Mouse (Mus musculus) forebrain, embryonic 15.5 days (tissue): ENCODE results near the gene Ptpn13. TPM values are rescaled to one million over a fixed set of nuclear protein-coding genes. Genes with fewer than 3 reads are reported as not detected.
A peak's percentile ranks its signal among the peaks of the same experiment; 100 is the strongest.

Experiments
- ATAC-seq: fragments of 200-750 bp; cut with Nextera tagmentation; replicated peaks from 2 replicates; pipeline ENCODE4 v1.8.0; 2017; ENCODE audit warnings: mild to moderate bottlenecking, moderate TSS enrichment, moderate library complexity
- H3K27ac ChIP-seq: fragments of 300-500 bp; sonication (generic); replicated peaks from 2 replicates; pipeline ENCODE4 v1.5.1; 2015; ENCODE audit warnings: mild to moderate bottlenecking, inconsistent platforms
- H3K27me3 ChIP-seq: fragments of 300-500 bp; sonication (generic); 2 replicates; pipeline ENCODE4 v1.6.1; 2015; ENCODE audit warnings: inconsistent platforms
- H3K36me3 ChIP-seq: fragments of 300-500 bp; sonication (generic); 2 replicates; pipeline ENCODE4 v1.6.1; 2015; ENCODE audit warnings: mild to moderate bottlenecking, inconsistent platforms
- H3K4me1 ChIP-seq: fragments of 300-500 bp; sonication (generic); 2 replicates; pipeline ENCODE4 v1.6.1; 2015; ENCODE audit warnings: inconsistent platforms
- H3K4me2 ChIP-seq: fragments of 300-500 bp; sonication (generic); replicated peaks from 2 replicates; pipeline ENCODE4 v1.6.1; 2015; ENCODE audit warnings: mild to moderate bottlenecking, inconsistent platforms
- H3K4me3 ChIP-seq: fragments of 300-500 bp; sonication (generic); 2 replicates; pipeline ENCODE4 v1.5.1; 2015; ENCODE audit warnings: mild to moderate bottlenecking, inconsistent platforms
- H3K9ac ChIP-seq: fragments of 300-500 bp; sonication (generic); replicated peaks from 2 replicates; pipeline ENCODE4 v1.6.1; 2015; ENCODE audit warnings: mild to moderate bottlenecking, inconsistent platforms
- H3K9me3 ChIP-seq: fragments of 300-500 bp; sonication (generic); 2 replicates; pipeline ENCODE4 v1.6.1; 2016; ENCODE audit warnings: inconsistent platforms
- WGBS: fragments of 180-500 bp; shearing (Covaris S2); methylation state at CpG from one replicate; pipeline ENCODE4 v1.1.7; 2015; ENCODE audit warnings: mixed read lengths; 5-methylcytosine and 5-hydroxymethylcytosine counted together
- polyA plus RNA-seq: library from polyadenylated mRNA; unstranded; fragments of >200 nt; fragmentation: Nextera tagmentation; extraction: Ambion mirVana; gene quantifications from 2 replicates; pipeline ENCODE4 v1.2.1, GENCODE M21; 2015

Gene Ptpn13
- 4.4 and 5.1 TPM in 2 replicates for polyA plus RNA-seq

DNA sequence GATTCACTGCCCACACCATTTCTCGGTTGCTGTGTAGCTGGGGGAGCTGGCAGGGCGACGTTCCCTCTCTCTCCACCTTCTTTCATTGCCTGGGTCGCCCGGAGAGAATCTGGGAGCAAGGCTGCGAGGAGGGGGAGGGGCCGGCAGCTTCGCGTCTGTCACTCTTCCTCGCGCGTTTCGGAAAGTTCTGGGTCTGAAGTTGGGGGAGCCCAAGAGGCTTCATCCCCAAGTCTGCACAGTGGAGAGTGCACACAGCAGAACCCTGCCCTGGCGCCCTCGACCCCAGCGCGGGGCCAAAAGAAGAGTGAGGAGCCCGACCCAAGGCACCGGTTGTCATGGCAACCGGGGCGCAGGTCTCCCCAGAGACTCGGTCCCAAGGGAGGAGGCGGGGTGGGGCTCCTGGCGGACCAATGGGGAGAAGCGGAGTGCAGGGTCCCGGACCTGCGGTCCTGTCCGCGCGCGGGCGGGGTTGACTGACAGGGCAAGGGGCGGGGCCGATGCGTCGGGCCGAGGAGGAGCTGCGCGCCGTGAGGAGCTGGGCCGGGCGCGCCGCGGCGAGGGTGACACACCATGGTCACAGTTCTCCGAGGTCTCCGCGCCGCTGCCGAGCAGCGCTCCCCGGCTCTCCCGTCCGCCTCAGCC is at the start of gene Ptpn13:
Gene Ptpn13 (plus strand): TSS at position 515 of the 642 bp plus-strand sequence.
- peak within 1 kb of the TSS; percentile 54 for H3K4me3 ChIP-seq
- no peaks in the 10 kb centered on the region for H3K9me3 ChIP-seq
- peak within 1 kb of the TSS; percentile 63 for H3K27ac ChIP-seq
- H3K9ac ChIP-seq = peak within 1 kb of the TSS; percentile 53
- H3K36me3 ChIP-seq = no peaks in the 10 kb centered on the region
- WGBS = 0% methylated on average over 46 of the region's 55 CpGs
- peaks cover 28% of the 10 kb centered on the region for H3K4me1 ChIP-seq
- 0 out of 2 replicates have a peak, but pooled peaks cover 4% of the 10 kb centered on the region for H3K27me3 ChIP-seq
- peak within 1 kb of the TSS; percentile 90 for H3K4me2 ChIP-seq
- peak; percentile 97 for ATAC-seq

DNA sequence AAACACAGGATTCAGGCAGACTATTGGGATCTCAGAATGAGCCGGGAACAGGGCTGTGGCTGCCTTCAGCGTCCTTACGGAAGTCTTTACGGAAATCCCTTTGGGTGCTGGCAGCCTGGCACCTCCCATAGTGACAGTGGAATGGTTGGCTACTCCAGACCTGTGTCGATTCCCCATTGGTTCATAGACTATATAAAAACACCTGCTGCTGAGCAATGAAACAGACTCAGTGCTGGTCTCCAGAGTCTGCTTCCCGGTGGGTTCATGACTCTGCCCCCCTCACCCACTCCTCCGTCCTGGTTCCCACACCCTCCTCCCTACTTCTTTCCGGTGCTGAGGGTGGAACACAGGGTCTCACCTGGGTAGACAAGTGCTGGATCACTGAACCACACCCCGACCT is 49.8 kb upstream of the Ptpn13 start:
- no peak overlapping the region for H3K27ac ChIP-seq
- H3K4me1 ChIP-seq = no peaks in the 10 kb centered on the region
- WGBS = 87% methylated on average over 9 of the region's 9 CpGs
- no peaks in the 10 kb centered on the region for H3K9me3 ChIP-seq
- no peak overlapping the region for H3K4me2 ChIP-seq
- no peak for ATAC-seq
- H3K27me3 ChIP-seq = no peaks in the 10 kb centered on the region
- H3K9ac ChIP-seq = no peak overlapping the region
- no peaks in the 10 kb centered on the region for H3K36me3 ChIP-seq
- no peak overlapping the region for H3K4me3 ChIP-seq

DNA sequence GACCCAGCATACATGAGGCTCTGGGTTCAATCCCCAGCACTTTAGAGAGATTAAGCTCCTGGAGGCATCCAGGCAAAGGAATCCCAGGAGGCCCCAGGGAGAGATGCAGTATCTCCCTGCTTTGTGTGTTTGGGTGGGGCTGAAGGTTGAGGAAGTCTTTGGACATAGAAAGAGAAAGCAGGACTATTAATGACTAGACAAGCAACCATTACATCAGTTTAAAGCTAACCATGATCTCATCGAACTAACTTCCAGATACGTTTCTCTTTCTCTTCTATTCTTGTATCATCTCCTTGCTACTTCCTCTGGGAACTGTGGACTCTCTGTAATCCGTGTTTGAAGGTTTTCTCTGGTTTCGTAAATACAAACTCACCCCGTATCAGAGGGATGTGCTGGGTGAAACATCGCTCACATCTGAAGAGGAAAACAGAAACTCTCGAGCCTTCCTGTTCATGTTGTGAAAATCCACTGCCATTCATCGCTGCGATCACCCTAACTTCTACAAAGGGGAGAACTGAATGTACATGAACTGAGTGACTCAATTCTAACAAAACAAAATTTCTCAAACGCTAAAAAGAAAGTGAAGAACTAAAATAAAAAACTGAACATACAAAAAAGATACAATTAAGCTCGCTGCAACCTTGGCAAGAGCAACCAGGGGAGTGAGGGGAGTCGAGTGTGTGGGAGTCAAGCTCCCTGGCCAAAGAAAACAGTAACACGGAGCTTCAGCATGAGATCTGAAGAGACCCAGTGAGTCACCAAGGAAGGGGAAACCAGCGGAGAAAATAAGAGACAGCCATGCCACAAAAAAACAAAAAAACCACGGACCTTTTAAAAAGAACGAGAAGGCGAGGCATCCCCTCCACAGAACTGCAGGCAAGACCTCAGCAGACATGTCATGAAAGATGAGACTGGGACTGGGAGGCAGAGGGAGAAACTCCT is 48.4 kb upstream of the Ptpn13 start:
- ATAC-seq = no peak
- H3K27ac ChIP-seq = no peak overlapping the region

DNA sequence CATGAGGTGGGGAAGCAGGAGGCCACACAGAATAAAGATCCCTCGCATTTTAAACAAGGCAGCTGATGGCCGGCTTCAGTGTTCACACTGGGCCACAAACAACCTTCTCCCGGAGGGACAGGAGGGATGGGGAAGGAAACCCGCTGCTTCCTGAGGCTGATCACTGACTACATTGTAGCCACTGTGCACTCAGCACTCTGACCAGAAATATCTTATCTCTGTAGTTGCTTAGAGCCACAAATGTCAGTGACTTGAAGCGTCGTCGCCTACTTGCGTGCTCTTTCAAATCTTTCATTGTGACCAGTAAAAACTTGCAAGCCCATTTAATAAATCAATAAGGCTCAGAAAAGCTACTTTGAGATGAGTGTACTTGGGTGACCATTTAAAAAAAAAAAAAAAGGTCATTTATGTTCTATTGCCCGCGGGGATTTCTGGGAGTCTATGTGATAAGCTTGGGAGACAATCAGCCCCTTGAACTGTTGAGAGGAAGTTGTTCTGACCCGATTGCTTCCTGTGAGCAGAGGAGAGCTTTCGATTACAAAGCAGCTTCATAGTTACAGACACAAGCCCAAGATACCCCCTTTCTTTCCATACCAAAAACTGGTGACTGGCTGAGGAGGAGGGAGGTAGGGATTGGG is 47.4 kb upstream of the Ptpn13 start:
- no peak overlapping the region for H3K27ac ChIP-seq
- peaks cover 6% of the 10 kb centered on the region for H3K4me1 ChIP-seq
- no peak for ATAC-seq
- 59% methylated on average over 12 of the region's 12 CpGs for WGBS
- no peaks in the 10 kb centered on the region for H3K36me3 ChIP-seq
- no peaks in the 10 kb centered on the region for H3K9me3 ChIP-seq
- H3K9ac ChIP-seq = no peak overlapping the region
- H3K4me2 ChIP-seq = no peak overlapping the region
- H3K4me3 ChIP-seq = no peak overlapping the region
- H3K27me3 ChIP-seq = no peaks in the 10 kb centered on the region

More for the DNA sequence above, 48.4 kb upstream of the Ptpn13 start:
- Histone ChIP-seq H3K4me2 (no peak overlapping the region), H3K4me3 (no peak overlapping the region), H3K27me3 (no peaks in the 10 kb centered on the region), H3K4me1 (peaks cover 6% of the 10 kb centered on the region), H3K9me3 (no peaks in the 10 kb centered on the region), H3K36me3 (no peaks in the 10 kb centered on the region), H3K9ac (no peak overlapping the region)
- WGBS = 72% methylated on average over 17 of the region's 17 CpGs

DNA sequence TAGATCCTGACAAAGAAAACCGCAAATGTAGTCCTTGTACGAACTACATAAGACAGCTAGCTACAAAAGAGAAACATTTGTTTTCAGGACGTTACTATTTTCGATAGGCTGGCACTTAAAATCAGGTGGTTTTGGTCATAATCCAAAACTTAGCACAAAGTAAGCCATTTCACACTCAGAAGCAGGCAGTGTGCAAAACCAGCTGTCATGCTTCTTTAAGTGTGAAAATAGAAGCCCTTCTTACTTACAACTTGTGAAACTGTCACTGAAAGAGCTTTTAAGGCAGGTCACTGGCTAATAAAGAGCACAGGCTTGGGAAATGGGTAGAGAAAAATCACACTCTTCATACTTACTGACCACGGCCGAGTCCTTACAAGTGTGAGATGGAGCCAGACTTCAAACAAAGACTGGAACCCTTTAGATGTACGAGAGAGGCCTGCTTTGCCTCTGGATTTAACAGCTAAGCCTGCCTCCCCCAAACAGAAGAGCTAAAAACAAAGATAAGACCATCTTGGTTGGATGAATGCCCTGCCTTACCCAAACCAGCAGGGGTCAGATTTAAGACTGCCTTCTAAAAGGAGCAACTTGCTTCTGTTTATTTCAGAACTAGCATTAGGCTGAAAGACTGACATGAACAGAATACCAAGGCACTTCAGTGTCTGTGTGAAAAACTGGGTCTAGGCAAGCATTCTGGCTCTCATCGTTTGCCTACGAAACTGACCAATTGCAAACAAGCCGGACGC is 44.0 kb upstream of the Ptpn13 start:
- peak overlapping the region; percentile 19 for H3K27ac ChIP-seq
- H3K4me3 ChIP-seq = no peak overlapping the region
- H3K27me3 ChIP-seq = no peaks in the 10 kb centered on the region
- WGBS = 35% methylated on average over 11 of the region's 11 CpGs
- H3K9ac ChIP-seq = no peak overlapping the region
- H3K4me2 ChIP-seq = no peak overlapping the region
- 0 out of 2 replicates have a peak, but pooled peaks have one; percentile 19 for ATAC-seq
- H3K9me3 ChIP-seq = no peaks in the 10 kb centered on the region
- H3K4me1 ChIP-seq = peaks cover 6% of the 10 kb centered on the region
- H3K36me3 ChIP-seq = no peaks in the 10 kb centered on the region

DNA sequence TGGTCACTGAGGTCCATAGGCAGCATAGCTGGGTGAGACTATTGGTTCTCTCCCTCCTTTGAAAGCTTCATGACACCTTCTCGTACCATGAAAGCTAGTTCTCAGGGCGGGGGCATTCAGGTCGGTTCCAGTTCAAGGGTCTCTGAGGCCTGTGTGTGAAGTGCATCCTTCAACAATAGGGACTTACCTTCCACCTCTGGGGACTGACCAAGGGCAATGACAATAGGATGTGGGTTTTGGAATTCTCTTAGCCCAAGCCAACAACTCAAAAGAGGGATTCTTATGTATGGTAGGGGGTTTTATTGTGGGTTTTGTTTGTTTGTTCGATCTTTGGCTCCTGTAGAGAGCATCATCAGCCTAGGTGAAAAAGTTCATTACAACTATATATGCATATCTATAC is 42.0 kb upstream of the Ptpn13 start:
- Histone ChIP-seq H3K4me3 (no peak overlapping the region), H3K4me2 (no peak overlapping the region), H3K36me3 (no peaks in the 10 kb centered on the region), H3K9me3 (no peaks in the 10 kb centered on the region), H3K27me3 (no peaks in the 10 kb centered on the region), H3K27ac (no peak overlapping the region), H3K9ac (no peak overlapping the region), H3K4me1 (peaks cover 6% of the 10 kb centered on the region)
- 95% methylated on average over 4 of the region's 4 CpGs for WGBS
- ATAC-seq = no peak

DNA sequence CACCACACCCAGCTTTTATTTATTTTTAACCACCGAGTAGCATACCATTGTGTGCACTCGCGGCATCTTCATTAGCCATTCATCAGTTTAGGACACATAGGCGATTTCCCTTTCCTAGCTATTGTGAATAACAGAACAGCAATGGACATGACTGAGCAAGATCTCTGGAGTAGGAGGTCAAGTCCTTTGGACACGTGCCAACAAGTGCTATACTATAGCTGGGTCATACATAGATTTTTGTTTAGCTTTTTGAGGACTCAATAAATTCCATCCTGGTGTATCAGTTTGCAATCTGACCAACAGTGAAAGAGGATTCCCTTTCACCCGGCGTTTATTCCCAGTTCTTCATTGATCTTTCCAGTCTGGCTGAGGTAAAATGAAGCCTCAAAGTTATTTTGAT is 41.0 kb upstream of the Ptpn13 start:
- H3K27ac ChIP-seq = no peak overlapping the region
- no peak for ATAC-seq
- 70% methylated on average over 7 of the region's 7 CpGs for WGBS

DNA sequence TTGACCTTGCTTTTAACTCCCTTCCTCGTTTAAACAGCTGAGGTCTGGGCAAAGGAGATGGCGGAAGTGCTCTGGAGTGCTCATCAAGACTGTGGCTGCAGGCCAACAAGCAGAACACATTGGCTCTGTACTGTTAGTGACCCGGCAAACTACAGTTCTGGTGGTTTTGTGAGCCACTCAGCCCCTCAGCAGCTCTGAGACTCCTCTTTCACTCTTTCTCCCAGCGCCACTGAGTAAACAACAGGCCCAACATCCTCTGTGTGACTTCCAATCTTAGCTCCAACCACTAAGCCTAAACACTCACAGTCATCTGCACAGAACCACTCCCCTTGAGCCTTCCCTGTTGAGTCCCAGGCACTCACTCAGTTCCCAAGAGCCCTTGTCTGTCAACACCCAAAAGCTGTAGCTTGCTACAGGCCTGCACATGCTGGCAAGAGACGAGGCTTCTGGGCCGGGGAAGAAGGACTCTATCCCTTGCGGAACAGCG is 37.4 kb upstream of the Ptpn13 start:
- H3K4me2 ChIP-seq = no peak overlapping the region
- H3K36me3 ChIP-seq = no peaks in the 10 kb centered on the region
- no peak overlapping the region for H3K27ac ChIP-seq
- ATAC-seq = no peak
- peaks cover under 1% of the 10 kb centered on the region; the same call in 1 of the 2 replicates for H3K4me1 ChIP-seq
- no peak overlapping the region for H3K9ac ChIP-seq
- 54% methylated on average over 8 of the region's 8 CpGs for WGBS
- H3K4me3 ChIP-seq = no peak overlapping the region
- H3K9me3 ChIP-seq = no peaks in the 10 kb centered on the region
- H3K27me3 ChIP-seq = no peaks in the 10 kb centered on the region

More for the DNA sequence above, 41.0 kb upstream of the Ptpn13 start:
- Histone ChIP-seq H3K27me3 (no peaks in the 10 kb centered on the region), H3K4me1 (peaks cover 6% of the 10 kb centered on the region), H3K36me3 (no peaks in the 10 kb centered on the region), H3K9ac (no peak overlapping the region), H3K9me3 (no peaks in the 10 kb centered on the region), H3K4me3 (no peak overlapping the region), H3K4me2 (no peak overlapping the region)

DNA sequence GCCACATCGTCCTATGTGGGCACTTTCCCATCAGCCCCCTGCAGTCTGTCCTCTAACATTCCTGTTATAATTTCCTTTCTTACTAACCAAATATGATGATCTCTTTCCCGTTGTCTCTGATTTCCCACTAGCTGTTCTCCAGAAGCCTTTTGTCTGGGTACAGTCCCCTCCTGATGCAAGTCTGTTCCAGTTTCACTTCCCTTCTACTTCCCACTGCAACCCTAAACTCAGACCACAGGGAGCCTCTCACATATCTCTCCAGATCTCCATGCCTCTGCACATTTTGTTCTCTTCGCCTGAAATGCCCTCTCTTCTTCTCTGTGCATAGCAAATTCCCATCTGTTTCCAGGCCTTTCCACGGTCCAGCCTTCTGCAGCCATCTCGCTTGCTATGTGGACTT is 35.6 kb upstream of the Ptpn13 start:
- Histone ChIP-seq H3K9ac (no peak overlapping the region), H3K4me1 (peaks cover 12% of the 10 kb centered on the region), H3K36me3 (no peaks in the 10 kb centered on the region), H3K4me2 (no peak overlapping the region), H3K4me3 (no peak overlapping the region), H3K27me3 (no peaks in the 10 kb centered on the region), H3K27ac (no peak overlapping the region), H3K9me3 (no peaks in the 10 kb centered on the region)
- 89% methylated on average over 5 of the region's 5 CpGs for WGBS
- ATAC-seq = no peak

DNA sequence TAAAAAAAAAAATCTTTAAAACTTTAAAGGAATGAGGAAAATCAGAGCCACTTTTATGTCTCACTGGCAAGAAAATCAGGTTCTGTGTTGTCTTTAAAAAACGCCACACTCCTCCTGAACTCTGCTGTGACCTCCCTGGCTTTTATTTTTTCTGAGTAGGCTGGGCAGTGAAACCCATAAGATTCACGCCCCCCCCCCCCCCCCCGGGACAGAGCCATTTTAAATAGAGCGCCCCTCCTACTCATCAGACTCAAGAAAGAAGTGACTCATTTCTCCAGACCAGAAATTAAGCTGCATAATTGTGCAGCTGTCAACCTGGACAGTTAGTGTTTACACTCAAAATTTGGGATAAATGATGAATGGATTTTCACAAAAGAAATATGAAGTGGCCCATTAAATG is 31.8 kb upstream of the Ptpn13 start:
- Histone ChIP-seq H3K4me3 (no peak overlapping the region), H3K4me1 (peaks cover 16% of the 10 kb centered on the region), H3K9me3 (no peaks in the 10 kb centered on the region), H3K27me3 (no peaks in the 10 kb centered on the region), H3K27ac (no peak overlapping the region), H3K36me3 (no peaks in the 10 kb centered on the region), H3K9ac (no peak overlapping the region), H3K4me2 (no peak overlapping the region)
- WGBS = 5% methylated on average over 4 of the region's 4 CpGs
- ATAC-seq = no peak

DNA sequence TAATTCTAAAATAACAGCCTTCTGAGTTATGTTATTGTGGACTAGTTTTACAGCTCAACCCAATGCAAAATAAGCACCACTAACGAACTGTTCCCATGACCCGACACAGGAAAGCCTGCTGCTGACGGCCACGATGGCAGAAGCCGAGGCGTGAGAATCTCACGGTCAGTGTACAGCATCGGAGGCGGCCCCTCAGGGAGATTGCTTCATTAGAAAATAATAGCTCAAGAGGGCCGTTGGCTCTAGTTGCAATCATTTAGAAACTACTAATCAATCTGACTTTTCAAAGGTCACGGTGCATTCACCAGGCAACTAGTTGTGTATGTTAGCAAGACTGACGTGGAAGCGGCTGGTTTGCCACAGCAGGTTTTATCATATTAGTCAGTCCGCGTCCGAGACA is 31.2 kb upstream of the Ptpn13 start:
- H3K4me3 ChIP-seq = no peak overlapping the region
- no peaks in the 10 kb centered on the region for H3K27me3 ChIP-seq
- no peak overlapping the region for H3K27ac ChIP-seq
- no peak overlapping the region for H3K4me2 ChIP-seq
- H3K9me3 ChIP-seq = no peaks in the 10 kb centered on the region
- peaks cover 21% of the 10 kb centered on the region for H3K4me1 ChIP-seq
- H3K36me3 ChIP-seq = no peaks in the 10 kb centered on the region
- H3K9ac ChIP-seq = no peak overlapping the region
- 27% methylated on average over 16 of the region's 16 CpGs for WGBS
- ATAC-seq = 0 out of 2 replicates have a peak, but pooled peaks have one; percentile 32
